Mouse (Mus musculus): ENCODE measurements around the gene Nodal. TPM values are rescaled to one million over a fixed set of nuclear protein-coding genes. Genes with fewer than 3 reads are reported as not detected.

Gene Nodal
- polyA plus RNA-seq, 1 experiment from 2014 or later, result 0.12 TPM

- H3K9me3 ChIP-seq (ENCODE audit: control insufficient read depth, low read length), result no peaks in the 10 kb centered on the region
- H3K4me3 ChIP-seq (ENCODE audit: low read depth, low read length), result no peak overlapping the region
- DNase-seq (ENCODE audit: low spot score), result no peak
- no peak overlapping the region for H3K4me2 ChIP-seq (replicated peaks; ENCODE audit: low read depth, low read length)
- ATAC-seq (ENCODE audit: low FRiP score), result no peak
- H3K27ac ChIP-seq (ENCODE audit: low read depth, low read length), result no peak overlapping the region
- 0 out of 2 replicates have a peak, but pooled peaks cover 2% of the 10 kb centered on the region for H3K4me1 ChIP-seq (replicated peaks; ENCODE audit: control insufficient read depth, insufficient read depth, low read length)
- no peaks in the 10 kb centered on the region for H3K36me3 ChIP-seq (ENCODE audit: control insufficient read depth, insufficient read depth, low read length)
- WGBS, result 77% methylated on average over 3 of the region's 3 CpGs
- H3K27me3 ChIP-seq (ENCODE audit: control insufficient read depth, insufficient read depth, low read length), result no peaks in the 10 kb centered on the region
- H3K9ac ChIP-seq (ENCODE audit: low read depth, low read length), result no peak overlapping the region
These were observed 55.9 kb downstream of the Nodal start for GRCm38 (mm10) chr10:61473640-61474039.

GRCm38 (mm10) chr10:61474344-61474743 is 56.6 kb downstream of the Nodal start:
- Histone ChIP-seq H3K9me3 (ENCODE audit: control insufficient read depth, low read length) (no peaks in the 10 kb centered on the region), H3K9ac (ENCODE audit: low read depth, low read length) (no peak overlapping the region), H3K36me3 (ENCODE audit: control insufficient read depth, insufficient read depth, low read length) (no peaks in the 10 kb centered on the region), H3K27ac (ENCODE audit: low read depth, low read length) (no peak overlapping the region), H3K4me3 (ENCODE audit: low read depth, low read length) (0 out of 2 replicates have a peak overlapping the region, but pooled peaks have one; percentile 78), H3K4me1 (replicated peaks; ENCODE audit: control insufficient read depth, insufficient read depth, low read length) (0 out of 2 replicates have a peak, but pooled peaks cover 2% of the 10 kb centered on the region), H3K4me2 (replicated peaks; ENCODE audit: low read depth, low read length) (peak overlapping the region; percentile 98; the same call in 1 of the 2 replicates), H3K27me3 (ENCODE audit: control insufficient read depth, insufficient read depth, low read length) (no peaks in the 10 kb centered on the region)
- ATAC-seq (ENCODE audit: low FRiP score) (no peak), DNase-seq (ENCODE audit: low spot score) (no peak)
- 83% methylated on average over 1 of the region's 1 CpGs for WGBS

Other genes starting within 250 kb of the Nodal start
- gene Tbata, start 246.0 kb upstream of the Nodal start, polyA plus RNA-seq (2014; fragmentation: Nextera tagmentation; extraction: Ambion mirVana), result 0.17 TPM in 1 of 2 replicates, not detected in the other
- 0.22 and 0.37 TPM in 2 replicates for gene Adamts14, start 144.5 kb upstream of the Nodal start, polyA plus RNA-seq (2014; fragmentation: Nextera tagmentation; extraction: Ambion mirVana)
- gene Prf1, start 120.1 kb upstream of the Nodal start, polyA plus RNA-seq (2014; fragmentation: Nextera tagmentation; extraction: Ambion mirVana), result 0.17 TPM in 1 of 2 replicates, not detected in the other
- gene Pald1, start 34.4 kb upstream of the Nodal start, polyA plus RNA-seq (2014; fragmentation: Nextera tagmentation; extraction: Ambion mirVana), result 13.6 and 15.9 TPM in 2 replicates
- 36.1 and 51.4 TPM in 2 replicates for gene Eif4ebp2, start 34.7 kb downstream of the Nodal start, polyA plus RNA-seq (2014; fragmentation: Nextera tagmentation; extraction: Ambion mirVana)
- 9.5 and 11.4 TPM in 2 replicates for gene Lrrc20, start 57.8 kb downstream of the Nodal start, polyA plus RNA-seq (2014; fragmentation: Nextera tagmentation; extraction: Ambion mirVana)
- gene Npffr1, start 177.5 kb downstream of the Nodal start, polyA plus RNA-seq (2014; fragmentation: Nextera tagmentation; extraction: Ambion mirVana), result 0.11 and 0.13 TPM in 2 replicates
- 276 and 297 TPM in 2 replicates for gene Ppa1, start 230.6 kb downstream of the Nodal start, polyA plus RNA-seq (2014; fragmentation: Nextera tagmentation; extraction: Ambion mirVana)

All from hindbrain, embryonic 11.5 days (tissue).